ENCODE assay signal across 13 mouse cellular contexts in the genomic region with DNA sequence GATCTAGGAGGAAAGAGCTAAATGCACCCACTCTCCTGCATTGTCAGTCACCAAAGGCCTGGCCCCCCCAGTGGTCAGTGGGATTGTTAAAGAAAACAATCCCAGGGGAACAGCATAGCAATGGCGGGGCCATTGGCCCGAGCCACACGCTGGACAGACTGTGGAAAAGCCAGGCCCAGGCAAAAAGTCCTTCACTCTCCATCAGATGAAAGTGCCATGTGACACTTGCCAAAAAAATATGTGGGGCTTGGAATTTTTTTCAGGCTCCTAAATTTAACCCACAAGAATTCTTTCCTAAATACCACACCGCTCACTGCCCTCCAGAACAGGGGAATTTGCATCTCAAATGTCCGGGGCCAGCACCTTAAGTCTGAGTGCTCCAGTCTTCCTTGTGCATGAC. TPM values are rescaled to one million over a fixed set of nuclear protein-coding genes. Genes with fewer than 3 reads are reported as not detected.
DNase-seq lines count a peak whose midpoint lies in the region; ATAC-seq lines count a peak whose summit lies in the region.
"Had no signal": no experiment of that assay in that cellular context is flagged by ENCODE, and none has a peak within 500 bp of the region (broad histone marks: within the 10 kb centered on the region; RNA-seq: fewer than 3 reads in every experiment).

No protein-coding gene starts in this region.

- peak overlapping the region; percentile 13; the same call in 1 of the 2 replicates for H3K27ac ChIP-seq in kidney, embryonic 15.5 days
- H3K27ac ChIP-seq in embryonic facial prominence, embryonic 15.5 days (replicated peaks) = peak overlapping the region; percentile 72; the same call in 1 of the 2 replicates
- H3K27ac ChIP-seq in hindbrain, embryonic 13.5 days = peak overlapping the region; percentile 72
- peak overlapping the region; percentile 8; the same call in 1 of the 2 replicates for H3K27ac ChIP-seq in neural tube, embryonic 12.5 days

- H3K4me2 ChIP-seq in kidney, embryonic 15.5 days = no peak overlapping the region
- no peak overlapping the region for H3K4me2 ChIP-seq in embryonic facial prominence, embryonic 15.5 days (replicated peaks)
- H3K4me2 ChIP-seq in hindbrain, embryonic 13.5 days = no peak overlapping the region
- no peak overlapping the region for H3K4me2 ChIP-seq in neural tube, embryonic 12.5 days (replicated peaks)
- H3K4me2 ChIP-seq: lung, embryonic 14.5 days had no signal

- 63% methylated on average over 5 of the region's 5 CpGs for whole genome bisulfite sequencing in kidney, embryonic 15.5 days
- 47% methylated on average over 5 of the region's 5 CpGs for WGBS in embryonic facial prominence, embryonic 15.5 days
- WGBS in hindbrain, embryonic 13.5 days = 37% methylated on average over 5 of the region's 5 CpGs
- 46% methylated on average over 5 of the region's 5 CpGs for WGBS in neural tube, embryonic 12.5 days

- no peaks in the 10 kb centered on the region for H3K27me3 ChIP-seq in kidney, embryonic 15.5 days
- no peaks in the 10 kb centered on the region for H3K27me3 ChIP-seq in embryonic facial prominence, embryonic 15.5 days
- no peaks in the 10 kb centered on the region for H3K27me3 ChIP-seq in hindbrain, embryonic 13.5 days
- H3K27me3 ChIP-seq in neural tube, embryonic 12.5 days (replicated peaks) = no peaks in the 10 kb centered on the region

- peaks cover 25% of the 10 kb centered on the region for H3K36me3 ChIP-seq in kidney, embryonic 15.5 days
- peaks cover 32% of the 10 kb centered on the region for H3K36me3 ChIP-seq in embryonic facial prominence, embryonic 15.5 days
- H3K36me3 ChIP-seq in hindbrain, embryonic 13.5 days = peaks cover 32% of the 10 kb centered on the region
- peaks cover 44% of the 10 kb centered on the region for H3K36me3 ChIP-seq in neural tube, embryonic 12.5 days

- ATAC-seq in kidney, embryonic 15.5 days (replicated peaks; ENCODE audit: low FRiP score) = no peak
- no peak for ATAC-seq in embryonic facial prominence, embryonic 15.5 days (ENCODE audit: insufficient number of reproducible peaks, low FRiP score, low TSS enrichment, low read depth)
- no peak for ATAC-seq in hindbrain, embryonic 13.5 days (ENCODE audit: low FRiP score)
- no peak for ATAC-seq in neural tube, embryonic 12.5 days (ENCODE audit: low FRiP score, low read depth)

- H3K4me1 ChIP-seq in kidney, embryonic 15.5 days = peaks cover 26% of the 10 kb centered on the region
- H3K4me1 ChIP-seq in embryonic facial prominence, embryonic 15.5 days = peaks cover 47% of the 10 kb centered on the region
- H3K4me1 ChIP-seq in hindbrain, embryonic 13.5 days (replicated peaks) = peaks cover 72% of the 10 kb centered on the region
- H3K4me1 ChIP-seq in neural tube, embryonic 12.5 days = peaks cover 46% of the 10 kb centered on the region

- no peak overlapping the region for H3K4me3 ChIP-seq in kidney, embryonic 15.5 days (replicated peaks)
- H3K4me3 ChIP-seq in embryonic facial prominence, embryonic 15.5 days (replicated peaks) = no peak overlapping the region
- no peak overlapping the region for H3K4me3 ChIP-seq in hindbrain, embryonic 13.5 days
- H3K4me3 ChIP-seq in neural tube, embryonic 12.5 days = no peak overlapping the region
- H3K4me3 ChIP-seq: megakaryocyte, embryonic 14.5 days had no signal

- H3K9ac ChIP-seq in kidney, embryonic 15.5 days = no peak overlapping the region
- H3K9ac ChIP-seq in embryonic facial prominence, embryonic 15.5 days = no peak overlapping the region
- peak overlapping the region; percentile 30; the same call in 1 of the 2 replicates for H3K9ac ChIP-seq in hindbrain, embryonic 13.5 days
- H3K9ac ChIP-seq in neural tube, embryonic 12.5 days = no peak overlapping the region
- H3K9ac ChIP-seq: lung, embryonic 14.5 days had no signal

- no peak for DNase-seq in kidney, adult 8-10 months
- no peak for DNase-seq in spleen, adult 12 weeks (ENCODE audit: low spot score)
- DNase-seq in left cerebral cortex, postnatal 10 days (ENCODE audit: extremely low spot score in 1 of 2, low spot score in 2 of 2) = no peak
- no peak for DNase-seq in layer of hippocampus, postnatal 36 days
- DNase-seq: cerebellum, adult 8-10 months; right cerebral cortex, postnatal 4 days had no signal

- no peaks in the 10 kb centered on the region for H3K9me3 ChIP-seq in kidney, embryonic 15.5 days (replicated peaks)
- H3K9me3 ChIP-seq in embryonic facial prominence, embryonic 15.5 days (replicated peaks) = no peaks in the 10 kb centered on the region
- H3K9me3 ChIP-seq in hindbrain, embryonic 13.5 days = no peaks in the 10 kb centered on the region
- no peaks in the 10 kb centered on the region for H3K9me3 ChIP-seq in neural tube, embryonic 12.5 days
- H3K9me3 ChIP-seq: megakaryocyte, embryonic 14.5 days had no signal

- intact Hi-C loops in left cerebral cortex, postnatal 10 days (cut with DNase I) = loop anchor here (1.0 kb wide), 1 partner anchor 1021 kb away; no protein-coding TSS in a partner anchor

RNA-seq across cellular contexts. Expression of a gene that starts 45.5 kb away (rescaled TPM):
- polyA plus RNA-seq in kidney, embryonic 15.5 days (2015; fragmentation: Nextera tagmentation; extraction: Ambion mirVana) = 11.7 and 13.7 TPM in 2 replicates
- polyA plus RNA-seq in embryonic facial prominence, embryonic 15.5 days (2015; fragmentation: Nextera tagmentation; extraction: Ambion mirVana) = 23.0 and 24.1 TPM in 2 replicates
- 40.0 and 41.1 TPM in 2 replicates for polyA plus RNA-seq in hindbrain, embryonic 13.5 days (2015; fragmentation: Nextera tagmentation; extraction: Ambion mirVana)
- polyA plus RNA-seq in neural tube, embryonic 12.5 days (2016; fragmentation: Nextera tagmentation; extraction: Ambion mirVana) = 48.8 and 49.0 TPM in 2 replicates
- total RNA-seq in left cerebral cortex, postnatal 10 days (2021) = 100 to 1,000 TPM; 151 to 153 TPM
- total RNA-seq in layer of hippocampus, postnatal 36 days (2021) = 10 to 100 TPM; 44.1 to 48.8 TPM
- total RNA-seq: granulocyte monocyte progenitor cell, adult 5-6 weeks had no signal

Comparison
In these comparisons a context has a peak if more than half of its experiments do, and no peak if none do; other contexts are left out.
1. H3K27ac ChIP-seq: peak in every context shown above with its lines; median percentile 72 in embryonic facial prominence, embryonic 15.5 days; 72 in hindbrain, embryonic 13.5 days; 13 in kidney, embryonic 15.5 days; 8 in neural tube, embryonic 12.5 days.